Mouse (Mus musculus) kidney, adult 2 months (tissue): ENCODE data around the gene Slc6a9.

Experiments
- CTCF ChIP-seq: fragments of 200-500 bp; conservative IDR thresholded peaks from 2 replicates; pipeline ENCODE4 v1.5.1; 2011; ENCODE audit warnings: low read depth, mild to moderate bottlenecking, control low read depth, low read length, moderate library complexity, mixed read lengths; ENCODE audit not compliant: insufficient read depth, insufficient read length
- POLR2A ChIP-seq: fragments of 200-500 bp; IDR thresholded peaks from one replicate; pipeline ENCODE4 v1.6.1; 2011; ENCODE audit warnings: low read depth, low read length, control low read depth

DNA sequence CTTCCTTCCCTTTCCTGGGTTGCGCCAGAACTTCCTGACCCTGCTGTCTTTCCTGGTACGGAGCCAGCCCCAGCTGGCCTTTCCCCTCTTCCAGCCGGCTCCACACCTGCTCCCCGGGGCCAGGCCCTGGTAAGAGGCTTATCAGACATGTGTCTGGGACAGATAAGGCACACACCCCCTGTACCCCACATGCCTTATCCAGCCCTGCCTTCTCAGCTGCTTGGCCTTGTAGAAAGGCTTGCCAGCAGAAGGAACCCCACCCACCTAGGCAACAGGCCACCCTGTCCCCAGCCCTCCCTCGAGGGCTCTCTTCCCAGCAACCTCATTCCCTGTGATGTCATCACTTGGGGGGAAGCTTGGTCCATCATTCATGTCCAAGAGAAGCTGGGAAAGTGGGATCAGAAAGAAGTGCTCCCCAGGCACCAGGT lies 4.2 kb upstream of the Slc6a9 start:
- TF ChIP-seq CTCF: no peak
- TF ChIP-seq POLR2A: no peak
